Mouse (Mus musculus): ENCODE measurements around the gene Isg15.
"Not testable (repeated sequence)": the region's sequence is repeated elsewhere in the genome, so short reads cannot be mapped to it uniquely, and the experiment has no call there.

The Isg15 gene

DNA sequence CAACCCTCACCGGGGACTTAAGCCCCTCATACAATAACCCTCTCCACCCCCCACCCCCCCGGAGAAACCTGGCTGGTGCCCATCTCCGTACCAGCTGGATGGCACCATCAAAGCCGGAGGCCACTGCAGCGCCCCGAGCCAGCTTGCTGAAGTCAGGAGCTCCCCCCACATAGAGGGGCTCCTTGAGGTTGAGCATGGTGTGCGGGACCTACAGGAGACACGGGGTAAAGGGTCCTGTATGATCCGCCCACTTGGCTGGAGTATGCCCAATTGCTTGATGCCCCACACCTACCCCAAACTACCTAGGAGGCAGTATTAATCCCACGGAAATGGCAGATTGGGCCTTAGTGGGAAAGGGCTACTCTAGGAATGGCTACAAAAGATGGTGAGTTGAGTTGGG is 31.5 kb downstream of the Isg15 start:
- DNase-seq (ENCODE audit: extremely low read depth, insufficient read length, low spot score): no peak

DNA sequence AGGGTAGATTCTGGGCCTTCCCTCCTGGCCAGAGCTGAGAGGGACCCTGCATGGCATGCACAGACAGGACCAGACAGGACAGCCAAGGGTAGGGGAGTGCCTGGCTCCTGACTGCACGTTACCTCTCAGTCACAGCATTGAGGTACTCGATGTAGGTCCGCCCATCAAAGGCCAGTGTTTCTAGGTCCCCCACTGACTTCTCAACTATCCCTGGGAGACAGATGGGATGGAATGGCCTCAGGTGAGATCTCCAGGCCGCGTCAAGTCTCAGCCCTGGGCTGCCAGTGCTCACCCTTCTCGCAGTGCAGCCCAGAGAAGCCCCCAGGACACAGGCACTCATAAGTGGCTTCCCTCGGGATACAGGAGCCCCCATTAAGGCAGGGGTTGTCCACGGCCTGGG is 32.0 kb downstream of the Isg15 start:
- no peak for DNase-seq (ENCODE audit: extremely low read depth, insufficient read length, low spot score)

DNA sequence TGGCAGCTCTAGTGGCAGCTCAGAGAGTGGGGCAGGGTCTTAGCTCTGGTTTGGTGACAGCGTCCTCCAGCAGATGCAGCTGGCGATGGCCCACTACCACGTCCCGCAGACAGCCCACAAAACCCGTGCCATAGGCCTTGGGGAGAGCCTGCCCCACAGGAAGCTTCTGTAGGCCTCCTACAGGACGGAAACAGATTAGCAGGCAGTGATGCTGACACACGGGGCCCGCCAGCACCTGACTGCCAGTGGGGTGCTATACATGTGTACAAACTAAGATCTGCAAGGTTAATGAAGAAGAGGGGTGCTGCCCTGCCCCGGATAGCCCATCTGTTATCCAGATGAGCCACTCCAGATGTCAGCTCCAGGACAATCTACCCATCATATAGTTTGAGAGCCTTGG is 34.1 kb downstream of the Isg15 start:
- DNase-seq (ENCODE audit: extremely low read depth, insufficient read length, low spot score): no peak

- DNase-seq (ENCODE audit: extremely low read depth, insufficient read length, low spot score): no peak
These were observed 45.8 kb downstream of the Isg15 start for GRCm38 (mm10) chr4:156154771-156155170.

DNA sequence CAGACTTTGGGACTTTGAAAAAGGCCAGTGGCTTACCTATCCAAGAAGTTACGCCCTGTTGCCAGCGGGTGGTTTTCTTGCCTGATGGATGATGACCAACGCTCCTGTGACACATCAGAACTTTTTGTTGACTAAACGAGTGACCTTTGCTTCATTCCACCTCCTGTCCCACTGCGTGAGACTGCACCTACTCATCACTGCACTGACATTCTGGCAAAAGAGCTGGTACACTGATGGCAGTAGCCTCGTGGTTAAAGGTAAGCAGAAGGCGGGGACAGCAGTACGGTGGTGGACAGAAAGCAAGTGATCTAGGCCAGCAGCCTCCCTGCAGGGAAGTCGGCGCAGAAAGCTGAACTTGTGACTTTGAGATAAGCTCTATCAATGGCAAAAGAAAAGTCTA is 49.7 kb downstream of the Isg15 start:
- DNase-seq (ENCODE audit: extremely low read depth, insufficient read length, low spot score): not testable (repeated sequence)
